Mouse (Mus musculus) stomach, embryonic 14.5 days (tissue): ENCODE results near the gene Olfr266. TPM values are rescaled to one million over a fixed set of nuclear protein-coding genes. Genes with fewer than 3 reads are reported as not detected.

Source experiments
- ATAC-seq: fragments of 200-750 bp; cut with Nextera tagmentation; 2 replicates; pipeline ENCODE4 v1.8.0; 2017; ENCODE audit warnings: low read depth, moderate TSS enrichment; ENCODE audit not compliant: insufficient number of reproducible peaks, insufficient read depth, low FRiP score
- H3K27ac ChIP-seq: fragments of 300-500 bp; sonication (generic); 2 replicates; pipeline ENCODE4 v1.5.1; 2014; ENCODE audit warnings: mild to moderate bottlenecking, low read length, moderate library complexity, mixed read lengths
- H3K27me3 ChIP-seq: fragments of 300-500 bp; sonication (generic); 2 replicates; pipeline ENCODE4 v1.6.1; 2014; ENCODE audit warnings: low read length, control low read depth, mixed read lengths; ENCODE audit not compliant: control insufficient read depth, insufficient read depth
- H3K36me3 ChIP-seq: fragments of 300-500 bp; sonication (generic); 2 replicates; pipeline ENCODE4 v1.6.1; 2014; ENCODE audit warnings: mild to moderate bottlenecking, control low read depth, low read length, moderate library complexity, mixed read lengths; ENCODE audit not compliant: control insufficient read depth, insufficient read depth
- H3K4me1 ChIP-seq: fragments of 300-500 bp; sonication (generic); 2 replicates; pipeline ENCODE4 v1.6.1; 2014; ENCODE audit warnings: low read length, control low read depth, mixed read lengths; ENCODE audit not compliant: control insufficient read depth, insufficient read depth
- H3K4me2 ChIP-seq: fragments of 300-500 bp; sonication (generic); replicated peaks from 2 replicates; pipeline ENCODE4 v1.6.1; 2014; ENCODE audit warnings: low read depth, low read length, control low read depth
- H3K4me3 ChIP-seq: fragments of 300-500 bp; sonication (generic); 2 replicates; pipeline ENCODE4 v1.5.1; 2014; ENCODE audit warnings: low read depth, low read length, control low read depth
- H3K9ac ChIP-seq: fragments of 300-500 bp; sonication (generic); replicated peaks from 2 replicates; pipeline ENCODE4 v1.6.1; 2014; ENCODE audit warnings: low read depth, mild to moderate bottlenecking, control low read depth, low read length, moderate library complexity, mixed read lengths
- H3K9me3 ChIP-seq: fragments of 300-500 bp; sonication (generic); 2 replicates; pipeline ENCODE4 v1.6.1; 2016; ENCODE audit warnings: low read depth, low read length, control low read depth; ENCODE audit not compliant: control insufficient read depth
- WGBS: fragments of 180-500 bp; shearing (Covaris S2); extraction: QIAGEN DNeasy Blood & Tissue Kit; methylation state at CpG from one replicate; pipeline ENCODE4 v1.1.7; 2014; 5-methylcytosine and 5-hydroxymethylcytosine counted together
- polyA plus RNA-seq: library from polyadenylated mRNA; unstranded; fragments of >200 nt; fragmentation: Nextera tagmentation; extraction: Ambion mirVana; gene quantifications from 2 replicates; pipeline ENCODE4 v1.2.1, GENCODE M21; 2014

Olfr266 gene
- polyA plus RNA-seq, 1 experiment from 2014 or later = not detected

GRCm38 (mm10) chr3:106787972-106788371, 38.1 kb downstream of the Olfr266 start:
- ATAC-seq = no peak
- H3K27ac ChIP-seq = no peak overlapping the region

DNA sequence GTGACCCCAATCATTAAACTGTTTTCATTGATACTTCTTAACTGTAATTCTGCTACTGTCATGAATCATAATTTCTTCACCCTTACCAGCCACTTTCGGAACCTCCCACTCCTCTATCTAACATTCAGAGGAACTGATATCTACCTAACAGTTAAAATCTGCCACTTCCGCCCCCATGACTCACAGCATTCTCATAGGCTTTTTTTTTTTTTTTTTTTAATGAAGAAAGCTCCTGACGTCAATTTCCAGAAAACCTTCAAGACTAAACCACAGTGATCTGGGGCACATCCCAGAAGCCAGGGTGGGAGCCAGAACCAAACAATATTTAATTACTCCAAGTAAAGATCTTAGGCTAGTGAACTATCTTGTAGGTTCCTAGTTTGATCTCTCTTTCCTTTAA, 41.0 kb downstream of the Olfr266 start:
- H3K9me3 ChIP-seq = no peaks in the 10 kb centered on the region
- no peak overlapping the region for H3K27ac ChIP-seq
- no peaks in the 10 kb centered on the region for H3K36me3 ChIP-seq
- H3K4me2 ChIP-seq = no peak overlapping the region
- no peak overlapping the region for H3K9ac ChIP-seq
- 73% methylated on average over 3 of the region's 3 CpGs for WGBS
- H3K27me3 ChIP-seq = no peaks in the 10 kb centered on the region
- no peaks in the 10 kb centered on the region for H3K4me1 ChIP-seq
- H3K4me3 ChIP-seq = no peak overlapping the region
- ATAC-seq = no peak

More at GRCm38 (mm10) chr3:106787972-106788371, 38.1 kb downstream of the Olfr266 start:
- no peaks in the 10 kb centered on the region for H3K27me3 ChIP-seq
- H3K36me3 ChIP-seq = no peaks in the 10 kb centered on the region
- no peak overlapping the region for H3K4me2 ChIP-seq
- no peaks in the 10 kb centered on the region for H3K9me3 ChIP-seq
- no peaks in the 10 kb centered on the region for H3K4me1 ChIP-seq
- no peak overlapping the region for H3K9ac ChIP-seq
- H3K4me3 ChIP-seq = no peak overlapping the region

DNA sequence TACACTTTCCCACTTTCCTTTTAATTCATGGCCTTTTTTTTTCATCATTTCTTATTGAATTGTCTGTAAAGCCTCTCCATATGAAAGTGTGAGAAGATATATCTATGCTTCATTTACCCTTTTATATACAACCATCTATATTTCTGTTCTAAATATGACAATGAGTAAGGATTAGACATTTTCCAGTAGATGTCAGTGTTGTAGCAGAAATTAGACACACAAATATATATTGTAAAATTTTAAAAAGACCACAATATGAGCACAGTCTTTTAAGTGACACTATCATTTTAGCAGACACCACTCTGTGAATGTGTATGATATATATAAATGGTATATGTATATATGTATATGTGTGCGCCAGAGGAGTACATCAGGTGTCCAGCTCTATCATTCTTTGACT, 54.3 kb downstream of the Olfr266 start:
- no peak overlapping the region for H3K27ac ChIP-seq
- no peaks in the 10 kb centered on the region for H3K36me3 ChIP-seq
- H3K27me3 ChIP-seq = no peaks in the 10 kb centered on the region
- 70% methylated on average over 1 of the region's 1 CpGs for WGBS
- no peak for ATAC-seq
- no peak overlapping the region for H3K4me3 ChIP-seq
- H3K9me3 ChIP-seq = no peaks in the 10 kb centered on the region
- H3K4me1 ChIP-seq = no peaks in the 10 kb centered on the region
- no peak overlapping the region for H3K4me2 ChIP-seq
- no peak overlapping the region for H3K9ac ChIP-seq

Other genes starting within 250 kb of the Olfr266 start
- 18.0 and 18.9 TPM in 2 replicates for gene Lrif1, start 141.3 kb downstream of the Olfr266 start, polyA plus RNA-seq
- 7.4 and 8.2 TPM in 2 replicates for gene Cd53, start 36.1 kb downstream of the Olfr266 start, polyA plus RNA-seq
- 0.59 and 1.6 TPM in 2 replicates for gene Kcna3, start 209.9 kb upstream of the Olfr266 start, polyA plus RNA-seq